Mouse (Mus musculus) olfactory bulb, adult 2 months (tissue): ENCODE data around the gene Cd81. TPM values are rescaled to one million over a fixed set of nuclear protein-coding genes. Genes with fewer than 3 reads are reported as not detected.

Experiments
- H3K27ac ChIP-seq: fragments of 200-500 bp; 2 replicates; pipeline ENCODE4 v1.5.1; 2012; ENCODE audit warnings: low read depth, low read length; ENCODE audit not compliant: insufficient read depth
- H3K4me1 ChIP-seq: fragments of 200-500 bp; 2 replicates; pipeline ENCODE4 v1.6.1; 2012; ENCODE audit warnings: low read length; ENCODE audit not compliant: control insufficient read depth, insufficient read depth
- H3K4me3 ChIP-seq: fragments of 200-500 bp; 2 replicates; pipeline ENCODE4 v1.5.1; 2012; ENCODE audit warnings: mild to moderate bottlenecking, low read depth, low read length, moderate library complexity; ENCODE audit not compliant: insufficient read depth
- CTCF ChIP-seq: fragments of 200-500 bp; IDR thresholded peaks from 2 replicates; pipeline ENCODE4 v1.5.1; 2012; ENCODE audit warnings: low read depth, mild to moderate bottlenecking, low read length, moderate library complexity; ENCODE audit not compliant: insufficient read depth
- POLR2A ChIP-seq: fragments of 200-500 bp; IDR thresholded peaks from 2 replicates; pipeline ENCODE4 v1.6.1; 2012; ENCODE audit warnings: mild to moderate bottlenecking, low read depth, low read length, moderate library complexity; ENCODE audit not compliant: insufficient read depth
- WGBS: fragments of 180-500 bp; shearing (Covaris S2); methylation state at CpG from one replicate; pipeline ENCODE4 v1.1.7; 2018; 5-methylcytosine and 5-hydroxymethylcytosine counted together
- polyA plus RNA-seq: library from polyadenylated mRNA; stranded (reverse); fragments of >200 nt; gene quantifications from 2 replicates; pipeline ENCODE4 v1.2.4, GENCODE M21; 2012; ENCODE audit warnings: low replicate concordance; ENCODE audit not compliant: missing spikeins, insufficient read depth, insufficient read length

The Cd81 gene
- polyA plus RNA-seq, 1 experiment, result not detected

DNA sequence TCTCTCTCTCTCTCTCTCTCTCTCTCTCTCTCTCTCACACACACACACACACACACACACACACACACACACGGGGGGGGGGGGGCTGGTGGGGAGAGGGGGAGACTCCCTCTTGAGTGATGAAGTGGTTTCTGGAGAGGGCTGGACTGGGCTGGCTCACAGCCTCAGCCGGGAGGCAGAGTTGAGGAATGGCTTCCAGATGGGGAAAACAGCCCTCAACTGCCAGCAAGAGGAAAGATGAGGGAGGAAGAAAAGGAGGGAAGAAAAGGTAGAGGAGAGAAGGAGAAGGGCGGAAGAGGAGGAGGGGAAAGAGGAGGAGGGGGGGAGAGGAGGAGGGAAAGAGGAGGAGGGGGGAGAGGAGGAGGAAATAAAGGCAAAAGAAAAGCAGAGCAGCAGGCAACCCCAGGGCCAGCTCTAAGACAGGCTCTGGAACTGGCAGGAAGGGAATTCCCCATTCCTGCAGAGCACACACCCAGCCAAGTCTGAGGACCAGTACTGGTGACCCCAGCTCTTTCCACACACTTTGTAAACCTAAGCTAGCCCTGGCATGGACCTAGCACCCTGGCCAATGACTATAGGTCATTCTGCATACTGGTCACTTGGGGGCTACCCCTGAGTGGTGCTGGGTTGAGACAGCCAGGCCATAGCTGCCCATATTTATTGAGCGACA, 43.4 kb upstream of the Cd81 start:
- WGBS, result 60% methylated on average over 3 of the region's 4 CpGs
- H3K4me3 ChIP-seq, result no peak overlapping the region
- H3K27ac ChIP-seq, result no peak overlapping the region
- TF ChIP-seq CTCF (no peak), POLR2A (no peak)
- peaks cover 36% of the 10 kb centered on the region for H3K4me1 ChIP-seq

- TF ChIP-seq CTCF, result no peak
- no peak for TF ChIP-seq POLR2A
- 82% methylated on average over 4 of the region's 4 CpGs for WGBS
- no peak overlapping the region for H3K27ac ChIP-seq
- no peak overlapping the region for H3K4me3 ChIP-seq
- H3K4me1 ChIP-seq, result peaks cover 40% of the 10 kb centered on the region
These were observed 42.5 kb upstream of the Cd81 start for GRCm38 (mm10) chr7:143009996-143010395.

GRCm38 (mm10) chr7:143011226-143011625, 41.3 kb upstream of the Cd81 start:
- TF ChIP-seq POLR2A (no peak), CTCF (no peak)
- Histone ChIP-seq H3K27ac (no peak overlapping the region), H3K4me3 (no peak overlapping the region), H3K4me1 (peaks cover 49% of the 10 kb centered on the region)
- WGBS, result 94% methylated on average over 1 of the region's 1 CpGs

- Histone ChIP-seq H3K27ac (no peak overlapping the region), H3K4me1 (peaks cover 58% of the 10 kb centered on the region), H3K4me3 (no peak overlapping the region)
- WGBS, result 61% methylated on average over 5 of the region's 5 CpGs
- no peak for TF ChIP-seq CTCF
- no peak for TF ChIP-seq POLR2A
These were observed 40.2 kb upstream of the Cd81 start for GRCm38 (mm10) chr7:143012230-143012875.

GRCm38 (mm10) chr7:143013420-143014178, 38.9 kb upstream of the Cd81 start:
- WGBS, result 54% methylated on average over 8 of the region's 8 CpGs
- Histone ChIP-seq H3K4me1 (peaks cover 46% of the 10 kb centered on the region), H3K27ac (no peak overlapping the region), H3K4me3 (no peak overlapping the region)
- no peak for TF ChIP-seq POLR2A

GRCm38 (mm10) chr7:143014862-143015659, 37.5 kb upstream of the Cd81 start:
- WGBS, result 73% methylated on average over 7 of the region's 7 CpGs
- Histone ChIP-seq H3K4me3 (no peak overlapping the region), H3K4me1 (peaks cover 37% of the 10 kb centered on the region), H3K27ac (peak overlapping the region; percentile 22; the same call in 1 of the 2 replicates)
- no peak for TF ChIP-seq POLR2A
- no peak for TF ChIP-seq CTCF

- peaks cover 37% of the 10 kb centered on the region for H3K4me1 ChIP-seq
- H3K27ac ChIP-seq, result peak overlapping the region; percentile 22
- 10% methylated on average over 1 of the region's 1 CpGs for WGBS
- no peak overlapping the region for H3K4me3 ChIP-seq
- TF ChIP-seq CTCF (no peak), POLR2A (no peak)
These were observed 36.6 kb upstream of the Cd81 start for GRCm38 (mm10) chr7:143015755-143016423.
